Mouse (Mus musculus): ENCODE data around the gene Scgn. TPM values are rescaled to one million over a fixed set of nuclear protein-coding genes. Genes with fewer than 3 reads are reported as not detected.
A peak's percentile ranks its signal among the peaks of the same experiment; 100 is the strongest.

The Scgn gene
- polyA plus RNA-seq, 1 experiment from 2014 or later, result not detected

DNA sequence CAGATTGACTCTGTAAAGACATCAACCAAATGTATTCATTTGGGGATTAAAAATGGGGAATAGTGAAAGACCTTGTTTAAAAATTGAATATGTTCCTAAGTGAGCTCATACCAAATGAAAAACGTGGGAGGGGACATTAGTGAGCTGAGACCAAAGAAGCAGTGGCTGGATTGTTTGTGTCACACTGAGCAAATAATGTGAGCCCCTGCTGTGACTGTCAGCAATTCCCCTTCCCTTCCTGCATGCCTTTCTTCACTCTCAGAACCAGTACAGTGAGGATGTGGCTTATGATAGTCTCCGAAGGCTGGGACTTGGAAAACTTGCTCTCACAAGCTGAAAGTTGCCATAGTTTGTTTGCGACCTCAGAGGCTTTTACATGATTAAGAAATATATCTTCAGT, 5.9 kb downstream of the Scgn start:
- H3K9me3 ChIP-seq (ENCODE audit: low read length), result no peaks in the 10 kb centered on the region
- no peak for ATAC-seq
- H3K4me3 ChIP-seq (ENCODE audit: low read depth, low read length), result no peak overlapping the region
- no peak overlapping the region for H3K9ac ChIP-seq (replicated peaks; ENCODE audit: low read depth)
- DNase-seq (ENCODE audit: low spot score), result no peak
- H3K27ac ChIP-seq (ENCODE audit: low read length), result no peak overlapping the region
- no peaks in the 10 kb centered on the region for H3K4me1 ChIP-seq (ENCODE audit: insufficient read depth, low read depth, low read length)
- WGBS, result 45% methylated on average over 3 of the region's 3 CpGs
- H3K36me3 ChIP-seq (ENCODE audit: insufficient read depth, low read length), result no peaks in the 10 kb centered on the region
- no peak for TF ChIP-seq CTCF (IDR thresholded peaks at IDR 0.05)
- no peak for TF ChIP-seq EP300 (IDR thresholded peaks at IDR 0.05)
- H3K27me3 ChIP-seq (replicated peaks; ENCODE audit: insufficient read depth, low read length), result no peaks in the 10 kb centered on the region
- H3K4me2 ChIP-seq (replicated peaks; ENCODE audit: low read depth, low read length), result no peak overlapping the region

GRCm38 (mm10) chr13:23972271-23972670, 18.7 kb downstream of the Scgn start:
- Histone ChIP-seq H3K9me3 (ENCODE audit: low read length) (no peaks in the 10 kb centered on the region), H3K9ac (replicated peaks; ENCODE audit: low read depth) (no peak overlapping the region), H3K27ac (ENCODE audit: low read length) (no peak overlapping the region), H3K36me3 (ENCODE audit: insufficient read depth, low read length) (no peaks in the 10 kb centered on the region), H3K4me1 (ENCODE audit: insufficient read depth, low read depth, low read length) (no peaks in the 10 kb centered on the region), H3K4me2 (replicated peaks; ENCODE audit: low read depth, low read length) (no peak overlapping the region), H3K4me3 (ENCODE audit: low read depth, low read length) (no peak overlapping the region), H3K27me3 (replicated peaks; ENCODE audit: insufficient read depth, low read length) (no peaks in the 10 kb centered on the region)
- no peak for DNase-seq (ENCODE audit: low spot score)
- TF ChIP-seq CTCF (IDR thresholded peaks at IDR 0.05), result no peak
- no peak for TF ChIP-seq EP300 (IDR thresholded peaks at IDR 0.05)
- 39% methylated on average over 5 of the region's 5 CpGs for WGBS
- no peak for ATAC-seq

- Histone ChIP-seq H3K4me3 (ENCODE audit: low read depth, low read length) (no peak overlapping the region), H3K9me3 (ENCODE audit: low read length) (no peaks in the 10 kb centered on the region), H3K27me3 (replicated peaks; ENCODE audit: insufficient read depth, low read length) (no peaks in the 10 kb centered on the region), H3K27ac (ENCODE audit: low read length) (no peak overlapping the region), H3K4me2 (replicated peaks; ENCODE audit: low read depth, low read length) (no peak overlapping the region), H3K36me3 (ENCODE audit: insufficient read depth, low read length) (no peaks in the 10 kb centered on the region), H3K4me1 (ENCODE audit: insufficient read depth, low read depth, low read length) (no peaks in the 10 kb centered on the region), H3K9ac (replicated peaks; ENCODE audit: low read depth) (no peak overlapping the region)
- 57% methylated on average over 2 of the region's 2 CpGs for WGBS
- DNase-seq (ENCODE audit: low spot score), result no peak
- TF ChIP-seq EP300 (IDR thresholded peaks at IDR 0.05), result no peak
- no peak for TF ChIP-seq CTCF (IDR thresholded peaks at IDR 0.05)
- no peak for ATAC-seq
Observed at GRCm38 (mm10) chr13:23971870-23972269, 19.1 kb downstream of the Scgn start.

DNA sequence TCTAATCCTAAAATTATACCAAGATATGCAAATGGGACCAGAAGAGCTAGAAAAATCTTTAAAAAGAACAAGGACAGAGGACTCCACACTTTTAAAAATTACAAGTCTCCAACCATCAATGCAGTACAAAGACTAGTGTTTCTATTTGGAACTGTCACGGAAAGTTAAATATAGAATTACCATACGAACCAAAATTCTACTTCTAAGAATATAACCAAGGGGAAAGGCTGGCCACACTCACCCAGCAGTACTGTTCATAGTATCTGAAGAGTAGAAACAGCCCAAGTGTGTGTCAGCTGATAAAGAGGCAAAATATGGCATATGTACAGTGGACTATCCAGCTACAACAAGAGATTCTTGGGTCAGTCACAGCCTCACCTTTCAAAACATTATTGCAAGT, 26.1 kb downstream of the Scgn start:
- no peak for DNase-seq (ENCODE audit: low spot score)
- Histone ChIP-seq H3K27ac (ENCODE audit: low read length) (no peak overlapping the region), H3K4me2 (replicated peaks; ENCODE audit: low read depth, low read length) (no peak overlapping the region), H3K27me3 (replicated peaks; ENCODE audit: insufficient read depth, low read length) (no peaks in the 10 kb centered on the region), H3K36me3 (ENCODE audit: insufficient read depth, low read length) (no peaks in the 10 kb centered on the region), H3K4me1 (ENCODE audit: insufficient read depth, low read depth, low read length) (no peaks in the 10 kb centered on the region), H3K9ac (replicated peaks; ENCODE audit: low read depth) (no peak overlapping the region), H3K4me3 (ENCODE audit: low read depth, low read length) (no peak overlapping the region), H3K9me3 (ENCODE audit: low read length) (no peaks in the 10 kb centered on the region)
- 76% methylated on average over 2 of the region's 2 CpGs for WGBS
- ATAC-seq, result no peak
- TF ChIP-seq CTCF (IDR thresholded peaks at IDR 0.05) (no peak), EP300 (IDR thresholded peaks at IDR 0.05) (no peak)

DNA sequence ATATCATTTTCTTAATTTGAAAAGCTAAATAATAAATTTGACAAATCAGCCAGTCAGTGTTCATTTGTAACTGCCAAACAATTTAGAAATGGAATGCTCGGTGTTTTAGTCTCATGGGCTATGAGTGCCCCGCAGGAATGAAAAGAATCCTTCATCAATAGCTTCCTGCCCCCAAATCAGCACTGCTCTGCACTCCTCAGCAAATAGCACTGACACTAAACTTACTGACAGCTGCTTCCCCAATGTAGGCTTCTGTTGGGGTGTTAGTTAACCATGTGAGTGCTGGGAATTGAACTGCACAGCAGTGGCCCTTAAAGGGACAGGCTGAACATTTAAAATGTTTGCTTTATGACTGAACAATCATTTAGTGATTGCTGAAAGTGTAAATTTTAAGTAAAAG, 31.2 kb downstream of the Scgn start:
- 11% methylated on average over 2 of the region's 2 CpGs for WGBS

DNA sequence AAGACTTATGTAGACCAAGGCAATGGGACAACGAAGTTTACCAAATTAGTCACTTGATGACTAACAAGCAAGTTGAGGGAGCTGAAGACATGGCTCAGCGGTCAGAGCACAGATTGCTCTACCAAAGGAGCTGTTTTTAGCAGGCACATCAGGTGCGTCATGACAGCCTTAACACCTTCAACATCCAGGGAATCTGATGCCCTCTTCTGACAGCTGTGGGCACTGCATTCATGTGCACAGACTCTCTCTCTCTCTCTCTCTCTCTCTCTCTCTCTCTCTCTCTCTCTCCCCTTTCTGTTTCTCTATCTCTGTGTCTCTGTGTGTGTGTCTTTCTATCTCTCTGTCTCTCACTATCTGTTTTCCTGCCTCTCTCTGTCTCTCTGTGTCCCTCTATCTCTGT, 40.1 kb downstream of the Scgn start:
- Histone ChIP-seq H3K4me1 (ENCODE audit: insufficient read depth, low read depth, low read length) (no peaks in the 10 kb centered on the region), H3K9ac (replicated peaks; ENCODE audit: low read depth) (no peak overlapping the region), H3K27ac (ENCODE audit: low read length) (no peak overlapping the region), H3K27me3 (replicated peaks; ENCODE audit: insufficient read depth, low read length) (no peaks in the 10 kb centered on the region), H3K9me3 (ENCODE audit: low read length) (no peaks in the 10 kb centered on the region), H3K4me3 (ENCODE audit: low read depth, low read length) (no peak overlapping the region), H3K4me2 (replicated peaks; ENCODE audit: low read depth, low read length) (no peak overlapping the region), H3K36me3 (ENCODE audit: insufficient read depth, low read length) (no peaks in the 10 kb centered on the region)
- no peak for ATAC-seq
- WGBS, result 63% methylated on average over 3 of the region's 3 CpGs
- peak; percentile 68 for TF ChIP-seq CTCF (IDR thresholded peaks at IDR 0.05)
- no peak for TF ChIP-seq EP300 (IDR thresholded peaks at IDR 0.05)
- no peak for DNase-seq (ENCODE audit: low spot score)

More for the DNA sequence above, 31.2 kb downstream of the Scgn start:
- Histone ChIP-seq H3K9me3 (ENCODE audit: low read length) (no peaks in the 10 kb centered on the region), H3K4me3 (ENCODE audit: low read depth, low read length) (no peak overlapping the region), H3K4me2 (replicated peaks; ENCODE audit: low read depth, low read length) (no peak overlapping the region), H3K9ac (replicated peaks; ENCODE audit: low read depth) (no peak overlapping the region), H3K27ac (ENCODE audit: low read length) (no peak overlapping the region), H3K4me1 (ENCODE audit: insufficient read depth, low read depth, low read length) (no peaks in the 10 kb centered on the region), H3K36me3 (ENCODE audit: insufficient read depth, low read length) (no peaks in the 10 kb centered on the region), H3K27me3 (replicated peaks; ENCODE audit: insufficient read depth, low read length) (no peaks in the 10 kb centered on the region)
- TF ChIP-seq CTCF (IDR thresholded peaks at IDR 0.05), result no peak
- no peak for TF ChIP-seq EP300 (IDR thresholded peaks at IDR 0.05)
- DNase-seq (ENCODE audit: low spot score), result no peak
- ATAC-seq, result no peak

All from lung, postnatal 0 days (tissue).